Mouse (Mus musculus): ENCODE measurements around the gene Heatr9.
"Not testable (repeated sequence)": the region's sequence is repeated elsewhere in the genome, so short reads cannot be mapped to it uniquely, and the experiment has no call there.

Heatr9 gene

DNA sequence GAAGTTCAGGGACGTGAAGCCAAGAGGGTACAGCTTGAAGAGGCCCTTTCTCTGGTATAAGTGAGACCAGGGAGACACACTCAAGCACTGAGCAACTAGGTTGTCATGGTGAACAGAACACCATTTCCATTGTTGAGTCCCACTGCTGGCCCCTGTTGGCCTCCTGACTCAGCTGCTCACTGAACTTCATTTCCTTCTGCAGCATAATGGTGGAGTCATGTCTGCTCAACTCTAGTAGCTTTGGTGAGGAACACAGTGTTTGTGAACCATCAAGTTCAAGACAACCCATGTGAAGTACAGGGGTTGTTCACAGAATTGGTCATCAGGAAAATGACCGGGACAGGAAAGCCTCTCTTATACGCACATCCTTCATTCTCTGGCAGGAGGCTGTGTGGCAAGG lies at the start of gene Heatr9:
Gene Heatr9, minus strand, starts transcription at position 101 of the 400 bp plus-strand sequence.
- ChIA-PET POLR2A (interaction anchor here in 1 of 4 experiments (0.7 to 2.1 kb wide), 4 partner anchors 9 to 271 kb away, joined by 3 to 9 read pairs (median 3); no protein-coding TSS in a partner anchor), CTCF (no interaction called here)

DNA sequence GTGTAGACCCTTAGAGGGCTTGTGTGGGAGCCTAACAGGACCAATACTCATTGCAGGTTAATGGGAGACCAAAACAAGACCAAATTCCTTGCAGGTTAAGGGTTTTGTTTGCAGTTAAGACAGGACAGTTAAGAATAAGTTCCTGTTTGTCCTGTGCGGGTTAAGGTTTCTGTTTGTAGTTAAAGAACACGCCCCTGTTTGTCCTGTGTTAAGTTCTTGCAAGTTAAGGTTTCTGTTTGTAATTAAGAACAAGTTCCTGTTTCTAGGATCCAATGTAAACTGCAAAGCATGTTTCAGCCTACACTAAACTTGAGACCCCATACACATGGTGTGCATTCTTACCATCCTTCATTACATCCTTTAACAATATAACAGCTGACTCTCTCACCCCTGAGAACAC lies 48.2 kb upstream of the Heatr9 start:
- ChIA-PET POLR2A (interaction anchor here in 1 of 4 experiments (1.4 kb wide), 1 partner anchor 13 kb away, joined by 4 read pairs; no protein-coding TSS in a partner anchor), CTCF (no interaction called here)

DNA sequence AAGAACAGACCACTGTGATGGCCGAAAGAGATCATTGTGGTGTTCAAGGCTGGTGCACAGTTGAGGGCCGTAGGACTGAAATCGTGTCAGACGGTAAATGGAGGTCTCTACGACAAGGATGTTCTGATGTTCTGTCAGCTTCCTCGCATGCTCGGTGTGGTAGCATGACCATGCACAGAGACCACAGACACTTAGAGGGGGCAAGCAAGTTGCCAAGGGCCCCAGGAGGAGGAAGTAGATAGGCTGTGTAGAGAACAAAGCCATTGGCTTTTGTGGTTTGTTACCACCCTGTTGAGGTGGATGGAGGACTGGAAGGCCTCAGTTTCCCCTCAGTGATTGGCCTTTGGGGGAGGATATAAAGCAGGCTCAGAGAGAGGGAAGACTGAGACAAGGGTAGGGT lies 47.3 kb upstream of the Heatr9 start:
- POLR2A ChIA-PET = interaction anchor here in 1 of 4 experiments (0.8 kb wide), 1 partner anchor 97 kb away, joined by 3 read pairs; no protein-coding TSS in a partner anchor
- CTCF ChIA-PET = no interaction called here

DNA sequence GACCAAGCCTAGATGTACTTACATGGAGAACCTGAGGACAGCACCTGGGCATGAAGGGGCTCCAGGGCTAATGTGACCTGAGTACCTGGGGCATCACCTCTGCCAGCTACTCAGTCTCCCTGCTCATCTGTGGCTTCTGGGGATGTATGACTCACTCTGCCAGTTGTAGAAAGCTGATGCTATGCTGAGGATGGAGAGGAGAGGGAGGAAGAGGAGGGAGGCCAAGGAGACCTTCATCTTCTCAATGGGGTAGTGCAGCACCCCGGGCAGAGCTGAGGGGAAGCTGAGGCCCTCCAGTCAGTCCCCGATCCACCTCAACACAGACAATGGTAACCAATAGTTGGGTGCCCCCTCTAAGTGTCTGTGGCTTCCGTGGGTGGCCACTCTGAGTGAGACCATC lies 46.8 kb upstream of the Heatr9 start:
- POLR2A ChIA-PET = interaction anchor here in 1 of 4 experiments (0.8 to 2.6 kb wide), 2 partner anchors 13 to 97 kb away, joined by 3 to 19 read pairs; no protein-coding TSS in a partner anchor
- CTCF ChIA-PET = no interaction called here

DNA sequence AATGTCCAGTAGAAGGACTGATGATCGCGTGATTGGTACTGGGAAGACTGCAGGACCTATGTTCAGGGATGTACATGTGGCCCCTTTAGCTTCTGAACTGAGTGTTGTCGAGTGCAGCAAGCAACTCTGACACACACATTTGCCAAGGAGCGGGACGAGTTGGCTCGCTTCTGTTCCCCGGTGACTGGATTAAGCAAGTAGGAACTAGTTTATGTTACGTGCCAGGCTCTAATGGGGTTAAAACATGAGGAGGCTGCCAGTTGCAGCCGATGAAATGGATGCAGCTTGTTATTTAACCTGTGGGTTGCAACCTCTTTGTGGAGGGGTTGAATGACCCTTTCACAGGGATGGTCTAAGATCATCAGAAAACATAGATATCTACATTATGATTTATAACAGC lies 46.1 kb upstream of the Heatr9 start:
- ChIA-PET CTCF (interaction anchor here in 1 of 4 experiments (1.2 kb wide), 1 partner anchor 12 kb away, joined by 3 read pairs; no protein-coding TSS in a partner anchor), POLR2A (interaction anchor here in 2 of 4 experiments (0.9 to 2.6 kb wide), 6 partner anchors 10 to 269 kb away, joined by 3 to 19 read pairs (median 4); partner anchors contain the start of gene Ap2b1 (in 1 of the 2))

DNA sequence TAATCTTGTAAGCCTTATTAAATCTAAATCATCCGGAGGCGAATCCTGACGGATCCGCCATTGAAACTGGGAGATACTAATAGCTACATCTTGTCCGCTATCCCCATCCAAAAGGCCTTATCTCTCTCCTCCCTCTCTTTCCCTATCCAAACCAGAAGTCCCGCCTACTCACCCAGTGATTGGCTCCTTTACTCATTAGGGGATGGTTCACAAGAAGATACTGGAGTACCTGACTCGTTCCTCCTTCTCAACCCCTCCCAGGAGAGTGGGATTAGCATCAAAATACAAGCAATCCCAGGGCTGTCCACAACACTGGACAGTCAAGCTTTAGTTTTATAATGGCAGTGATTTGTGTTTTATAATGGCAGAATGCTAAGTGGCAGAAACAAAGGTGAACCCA lies 45.3 kb upstream of the Heatr9 start:
- ChIA-PET CTCF (interaction anchor here (0.6 to 1.2 kb wide), 4 partner anchors 11 to 53 kb away, joined by 3 to 5 read pairs (median 4); no protein-coding TSS in a partner anchor), POLR2A (interaction anchor here in 2 of 4 experiments (0.8 to 2.6 kb wide), 19 partner anchors 10 to 295 kb away, joined by 3 to 19 read pairs (median 3); partner anchors contain the start of genes Ap2b1 (in 1 of the 2) and Taf15 (in 1 of the 2))

DNA sequence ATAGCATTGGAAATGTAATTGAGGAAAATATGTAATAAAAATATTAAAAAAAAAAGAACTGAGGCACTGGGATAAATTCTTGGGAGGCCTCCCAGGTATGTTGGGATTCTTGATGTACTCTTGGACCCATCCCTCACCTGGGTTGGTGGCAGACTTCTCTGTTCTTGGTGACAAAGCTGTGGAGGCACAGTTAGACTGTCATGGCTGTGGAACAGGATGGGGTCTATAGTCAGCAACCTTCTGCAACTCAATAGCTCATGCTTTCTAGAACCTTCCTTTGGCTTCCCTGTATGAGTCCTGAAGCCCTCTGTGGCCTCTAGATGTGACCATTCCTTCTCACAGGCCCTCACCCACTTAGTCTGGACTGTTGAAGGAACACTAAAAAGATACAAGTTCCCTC lies 44.6 kb upstream of the Heatr9 start:
- POLR2A ChIA-PET = interaction anchor here in 2 of 4 experiments (0.8 to 2.6 kb wide), 17 partner anchors 10 to 294 kb away, joined by 3 to 19 read pairs (median 4); partner anchors contain the start of genes Ap2b1 (in 1 of the 2) and Taf15 (in 1 of the 2)
- CTCF ChIA-PET = interaction anchor here in 3 of 4 experiments (0.9 to 1.2 kb wide), 3 partner anchors 10 to 53 kb away, joined by 3 to 5 read pairs (median 3); no protein-coding TSS in a partner anchor

DNA sequence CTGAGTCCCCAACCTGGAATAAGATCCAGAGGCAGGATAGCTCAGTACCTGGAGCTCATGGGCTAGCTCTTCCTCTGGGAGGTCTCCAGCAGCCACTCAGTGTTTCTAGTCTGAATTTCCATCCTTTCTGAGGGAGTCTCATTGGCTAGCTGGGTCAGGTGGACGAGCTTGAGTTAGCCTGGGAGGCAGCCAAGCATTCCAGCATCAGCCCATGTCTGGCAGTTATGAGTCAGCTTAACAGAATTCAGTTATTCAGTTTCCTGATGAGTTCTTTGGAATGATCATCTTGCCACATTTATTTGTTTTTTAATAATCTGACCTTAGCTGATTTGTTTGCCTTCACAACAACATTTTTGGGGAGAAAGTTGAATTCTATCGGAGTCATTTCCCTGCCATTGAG lies 41.8 kb upstream of the Heatr9 start:
- ChIA-PET CTCF (no interaction called here), POLR2A (interaction anchor here in 1 of 4 experiments (0.6 to 1.3 kb wide), 3 partner anchors 18 to 238 kb away, joined by 3 to 6 read pairs (median 4); no protein-coding TSS in a partner anchor)

DNA sequence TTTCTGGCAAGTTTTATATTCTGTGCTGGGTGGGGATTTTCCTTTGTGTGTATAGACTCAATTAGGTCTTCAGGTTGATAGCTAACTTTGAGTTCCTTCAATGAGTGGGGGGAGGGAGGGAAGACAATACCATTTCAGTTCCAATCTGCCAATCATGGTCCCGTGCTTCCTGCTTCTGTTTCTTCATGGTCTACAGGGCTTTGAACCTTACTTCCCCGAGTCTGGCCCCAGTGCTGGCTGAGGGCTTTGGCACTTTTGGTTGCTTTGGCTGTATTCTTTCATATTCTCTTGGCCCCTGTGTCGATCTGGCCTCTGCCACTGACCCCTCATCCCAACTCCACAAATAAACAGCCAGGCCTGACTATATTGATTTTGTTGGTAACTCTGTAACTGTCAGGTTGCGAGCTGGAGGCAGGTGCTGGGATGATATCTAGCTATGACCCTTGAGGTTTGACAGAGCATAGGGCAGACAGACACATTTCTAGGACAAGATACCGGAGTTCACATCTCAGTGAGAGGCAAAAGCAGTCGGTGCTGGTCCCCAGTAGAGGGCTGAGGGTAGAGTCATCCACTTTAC lies 40.4 kb upstream of the Heatr9 start:
- ChIA-PET CTCF (no interaction called here), POLR2A (no interaction called here)

DNA sequence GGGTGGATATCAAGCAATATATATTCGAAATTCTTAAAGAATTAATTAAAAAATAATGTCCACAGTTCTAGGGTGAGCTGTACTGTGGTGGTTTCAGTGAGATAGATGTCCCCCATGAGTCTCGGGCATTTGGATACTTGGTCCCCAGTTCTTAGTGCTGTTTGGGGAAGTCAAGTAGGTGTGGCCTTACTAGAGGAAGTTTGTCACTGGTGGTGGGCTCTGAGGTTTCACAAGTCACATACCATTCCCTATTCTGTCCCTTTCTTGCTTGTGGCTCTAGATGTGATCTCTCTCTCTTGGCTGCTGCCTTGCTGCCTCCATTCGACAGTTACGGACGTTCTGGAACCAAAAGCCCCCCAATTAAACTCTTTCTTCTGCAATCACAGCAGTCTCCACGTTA lies 38.4 kb upstream of the Heatr9 start:
- CTCF ChIA-PET = no interaction called here
- POLR2A ChIA-PET = interaction anchor here in 1 of 4 experiments (1.6 kb wide), 1 partner anchor 21 kb away, joined by 3 read pairs; no protein-coding TSS in a partner anchor

DNA sequence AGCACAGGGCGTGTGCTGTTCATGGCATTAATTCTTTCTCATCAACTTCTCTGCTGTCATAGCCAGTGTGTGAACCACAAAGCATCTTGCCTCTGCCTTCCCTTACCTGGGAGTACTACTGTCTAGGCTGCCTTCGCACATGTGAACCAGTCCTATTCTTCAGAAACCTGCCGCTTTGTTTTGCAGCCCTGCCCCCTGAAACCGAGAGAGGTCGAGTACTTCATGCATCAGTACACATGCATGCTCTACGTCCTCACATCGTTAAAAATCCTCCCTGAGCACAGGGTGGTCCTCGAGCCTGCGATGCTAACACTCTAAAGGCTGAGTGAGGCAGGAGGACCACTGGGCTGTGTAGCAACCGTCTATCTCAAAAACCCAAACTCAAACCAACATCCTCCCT lies 35.1 kb upstream of the Heatr9 start:
- POLR2A ChIA-PET = interaction anchor here in 2 of 4 experiments (0.6 to 1.2 kb wide), 3 partner anchors 10 to 172 kb away, joined by 3 to 7 read pairs (median 7); no protein-coding TSS in a partner anchor
- CTCF ChIA-PET = interaction anchor here (0.6 to 1.7 kb wide), 18 partner anchors 10 to 475 kb away, joined by 3 to 11 read pairs (median 4); partner anchors contain the start of genes Ccl4 (in 1 of the 4) and Wfdc21 (in 1 of the 4)

DNA sequence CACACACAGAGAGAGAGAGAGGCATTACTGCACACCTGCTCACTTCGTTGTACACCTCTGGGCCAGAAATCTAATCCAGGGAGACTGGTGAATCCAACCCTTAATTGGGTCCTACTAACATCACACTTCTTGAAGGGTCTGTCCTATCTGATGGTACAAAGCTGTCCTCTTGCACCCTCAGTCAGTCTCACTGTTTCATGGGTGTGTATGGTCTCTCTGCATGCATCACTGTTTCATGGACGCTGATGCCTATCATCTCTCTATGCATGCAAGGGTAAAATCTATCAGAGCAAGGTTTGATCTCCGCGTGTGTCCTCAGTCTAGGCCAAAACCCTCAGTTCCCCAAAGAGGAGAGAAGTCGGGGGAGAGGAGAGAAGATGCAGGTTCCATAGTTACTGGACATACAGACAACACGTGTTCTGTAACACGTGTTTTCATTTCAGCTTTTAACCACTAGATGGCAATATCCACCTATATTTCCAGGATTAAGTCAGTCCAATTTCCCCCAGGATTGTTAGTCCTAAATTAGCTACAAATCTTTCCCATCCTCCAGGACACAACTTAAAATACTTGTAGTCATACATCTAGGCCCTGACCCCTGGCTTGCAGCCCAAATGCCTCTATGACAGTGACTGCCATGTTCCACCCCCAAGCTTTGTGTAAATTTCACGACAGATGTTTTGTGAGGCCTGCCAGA lies 34.3 kb upstream of the Heatr9 start:
- ChIA-PET CTCF (interaction anchor here (0.6 to 1.7 kb wide), 23 partner anchors 11 to 783 kb away, joined by 3 to 11 read pairs (median 4); partner anchors contain the start of genes Ccl4 (in 1 of the 4) and Wfdc21 (in 1 of the 4)), POLR2A (interaction anchor here in 3 of 4 experiments (0.6 to 1.2 kb wide), 6 partner anchors 10 to 233 kb away, joined by 3 to 7 read pairs (median 3); no protein-coding TSS in a partner anchor)

DNA sequence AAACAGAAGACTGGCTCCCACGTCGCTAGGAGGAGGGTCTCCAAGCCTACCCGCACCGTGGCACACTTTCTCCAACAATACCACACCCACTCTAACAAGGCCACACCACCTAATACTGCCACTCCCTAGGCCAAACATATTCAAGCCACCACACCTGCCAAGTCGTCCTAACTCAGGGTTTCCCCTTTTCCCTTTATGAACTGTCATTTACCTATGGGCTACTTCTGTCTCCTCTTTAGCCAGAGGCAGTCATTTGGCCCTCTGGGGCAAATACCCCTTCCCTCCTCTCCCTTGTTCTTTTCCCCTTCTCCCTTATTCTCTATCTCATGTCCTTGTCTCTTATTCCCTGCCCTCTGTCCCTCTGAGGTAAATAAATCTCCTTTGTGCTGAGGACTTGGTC lies 29.7 kb upstream of the Heatr9 start:
- POLR2A ChIA-PET = interaction anchor here in 1 of 4 experiments (1.3 kb wide), 1 partner anchor 187 kb away, joined by 5 read pairs; no protein-coding TSS in a partner anchor
- CTCF ChIA-PET = no interaction called here

DNA sequence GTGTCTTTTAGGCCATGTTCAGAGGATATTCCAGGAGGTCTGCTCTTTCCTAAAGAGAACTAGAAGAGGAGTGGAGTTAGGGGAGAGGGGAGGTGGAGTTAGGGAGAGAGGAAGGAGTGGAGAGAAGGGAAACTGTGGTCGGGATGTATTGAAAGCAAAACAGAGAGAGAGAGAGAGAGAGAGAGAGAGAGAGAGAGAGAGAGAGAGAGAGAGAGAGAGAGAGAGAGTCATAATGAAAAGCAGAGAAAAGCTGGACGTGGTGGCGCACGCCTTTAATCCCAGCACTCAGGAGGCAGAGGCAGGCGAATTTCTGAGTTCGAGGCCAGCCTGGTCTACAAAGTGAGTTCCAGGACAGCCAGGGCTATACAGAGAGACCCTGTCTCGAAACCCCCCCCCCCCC lies 29.1 kb upstream of the Heatr9 start:
- POLR2A ChIA-PET = interaction anchor here in 1 of 4 experiments (1.3 kb wide), 1 partner anchor 187 kb away, joined by 5 read pairs; no protein-coding TSS in a partner anchor
- CTCF ChIA-PET = not testable (repeated sequence)

DNA sequence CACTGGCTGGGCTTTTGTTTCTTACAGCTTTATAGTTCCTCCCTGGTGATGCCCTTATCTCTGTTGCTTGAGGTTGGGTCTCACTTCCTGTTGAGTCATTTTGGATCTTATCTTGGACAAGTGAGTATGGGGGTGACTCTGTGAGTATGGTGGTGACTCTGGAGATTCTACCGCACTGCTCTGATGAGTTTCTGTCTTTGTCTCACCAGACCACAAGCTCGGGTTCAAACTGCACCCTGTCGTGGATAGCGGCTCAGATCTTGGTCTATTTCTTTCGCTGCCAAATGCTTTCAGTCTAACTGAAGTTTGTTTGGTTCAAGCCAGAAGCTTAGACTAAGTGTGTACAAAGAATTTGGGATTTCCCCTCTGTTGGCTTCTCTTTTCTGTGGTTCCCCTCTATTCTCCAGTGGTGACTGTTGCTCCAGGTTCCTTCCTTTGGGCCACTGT lies 28.2 kb upstream of the Heatr9 start:
- CTCF ChIA-PET = interaction anchor here in 1 of 4 experiments (0.7 kb wide), 1 partner anchor 207 kb away, joined by 3 read pairs; no protein-coding TSS in a partner anchor
- POLR2A ChIA-PET = interaction anchor here in 1 of 4 experiments (1.8 kb wide), 1 partner anchor 279 kb away, joined by 4 read pairs; no protein-coding TSS in a partner anchor

DNA sequence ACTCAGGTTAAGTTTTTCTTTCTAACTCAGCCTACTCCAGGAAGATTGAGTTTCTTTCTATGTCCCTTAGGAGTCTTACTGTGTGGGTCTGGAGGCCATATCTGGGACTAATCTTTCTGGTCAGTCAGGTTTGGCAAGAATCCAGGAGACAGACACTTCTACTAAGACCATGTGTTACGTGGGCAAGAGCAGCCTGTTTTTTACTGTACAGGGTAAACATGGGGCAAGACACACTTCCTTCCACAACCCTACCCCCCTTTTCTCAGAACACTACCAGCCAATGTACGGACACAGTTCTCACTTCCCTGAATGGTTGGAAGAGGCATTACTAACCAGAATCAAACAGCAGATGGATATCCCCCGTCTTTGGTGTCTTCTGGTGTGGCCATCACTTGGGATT lies 22.2 kb upstream of the Heatr9 start:
- POLR2A ChIA-PET = no interaction called here

DNA sequence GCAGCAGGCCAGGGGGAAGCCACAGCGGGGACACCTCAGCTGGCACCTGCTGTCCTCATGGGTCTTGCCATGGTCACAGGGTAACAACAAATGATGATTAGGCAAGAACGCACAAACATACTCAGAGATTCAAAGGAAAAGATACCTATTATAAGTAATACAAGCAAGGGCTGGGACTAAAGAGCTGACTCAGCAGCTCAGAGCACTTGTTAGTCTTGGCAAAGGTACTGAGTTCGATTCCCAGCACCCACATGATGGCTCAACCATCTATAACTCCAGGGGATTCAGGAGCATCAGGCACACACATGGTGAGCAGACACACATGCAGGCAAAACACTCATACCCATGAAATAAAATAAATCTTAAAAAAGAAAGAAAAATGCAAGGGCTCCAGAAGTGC lies 19.4 kb upstream of the Heatr9 start:
- ChIA-PET POLR2A (no interaction called here), CTCF (no interaction called here)

More for the DNA sequence above, 22.2 kb upstream of the Heatr9 start:
- CTCF ChIA-PET = no interaction called here

DNA sequence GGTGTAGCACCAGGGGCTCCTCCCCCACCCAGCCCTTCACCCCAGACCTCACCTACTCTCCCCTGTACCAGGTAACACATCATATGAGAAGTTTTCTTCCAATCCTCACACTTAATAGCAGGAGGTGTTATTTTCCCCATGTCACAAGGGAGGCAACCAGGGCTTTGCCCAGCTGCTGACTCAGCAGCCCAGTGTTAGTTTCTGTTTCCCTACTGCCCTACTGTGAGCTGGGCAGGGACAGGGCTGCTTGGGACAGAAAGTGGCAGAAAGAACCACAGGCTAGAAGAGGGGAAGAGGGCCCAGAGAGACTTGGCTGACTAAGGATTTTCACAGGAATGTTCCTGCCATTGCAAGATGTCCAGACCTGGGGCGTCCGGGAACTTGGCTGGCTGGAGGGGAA lies 19.0 kb upstream of the Heatr9 start:
- ChIA-PET POLR2A (interaction anchor here in 1 of 4 experiments (1.2 kb wide), 1 partner anchor 27 kb away, joined by 3 read pairs; no protein-coding TSS in a partner anchor), CTCF (interaction anchor here in 1 of 4 experiments (0.6 kb wide), 1 partner anchor 524 kb away, joined by 3 read pairs; no protein-coding TSS in a partner anchor)

Data from embryonic stem cell, embryonic (primary cell).